Mouse (Mus musculus) urinary bladder, postnatal 4 days (tissue): ENCODE results near the gene Aplf.

Experiments
- DNase-seq, 2 experiments: peaks; one replicate each; pipeline ENCODE4 v3.0.0; 2021 to 2022; ENCODE audit warnings: low spot score in 2 of 2

Gene Aplf

GRCm38 (mm10) chr6:87671771-87672517 is at the start of gene Aplf:
Gene Aplf (minus strand): TSS chr6:87672193.
- DNase-seq: peak; percentile 84 to 85

- DNase-seq: no peak
Observed at GRCm38 (mm10) chr6:87714091-87714490, 42.1 kb upstream of the Aplf start.

GRCm38 (mm10) chr6:87712311-87712710 is 40.3 kb upstream of the Aplf start:
- no peak for DNase-seq

GRCm38 (mm10) chr6:87706246-87706645 is 34.3 kb upstream of the Aplf start:
- no peak for DNase-seq

GRCm38 (mm10) chr6:87696544-87696943 is 24.6 kb upstream of the Aplf start:
- DNase-seq: no peak

- DNase-seq: no peak
Observed at GRCm38 (mm10) chr6:87695947-87696346, 24.0 kb upstream of the Aplf start.

- DNase-seq: no peak
Observed at GRCm38 (mm10) chr6:87680418-87680817, 8.4 kb upstream of the Aplf start.

- DNase-seq: no peak
Observed at GRCm38 (mm10) chr6:87672661-87673060, 668 bp upstream of the Aplf start.

- no peak for DNase-seq
Observed at GRCm38 (mm10) chr6:87671353-87671752, 640 bp downstream of the Aplf start.

GRCm38 (mm10) chr6:87669894-87670588 is 2.0 kb downstream of the Aplf start:
- no peak for DNase-seq

GRCm38 (mm10) chr6:87668733-87669132 is 3.3 kb downstream of the Aplf start:
- no peak for DNase-seq

GRCm38 (mm10) chr6:87667804-87668203 is 4.2 kb downstream of the Aplf start:
- no peak for DNase-seq

- no peak for DNase-seq
Observed at GRCm38 (mm10) chr6:87663445-87663844, 8.5 kb downstream of the Aplf start.

GRCm38 (mm10) chr6:87662197-87662596 is 9.8 kb downstream of the Aplf start:
- DNase-seq: no peak

- no peak for DNase-seq
Observed at GRCm38 (mm10) chr6:87661707-87662106, 10.3 kb downstream of the Aplf start.

GRCm38 (mm10) chr6:87658816-87659215 is 13.2 kb downstream of the Aplf start:
- no peak for DNase-seq

- DNase-seq: no peak
Observed at GRCm38 (mm10) chr6:87653904-87654638, 17.9 kb downstream of the Aplf start.

GRCm38 (mm10) chr6:87653478-87653877 is 18.5 kb downstream of the Aplf start:
- no peak for DNase-seq

- DNase-seq: no peak
Observed at GRCm38 (mm10) chr6:87652670-87653069, 19.3 kb downstream of the Aplf start.

GRCm38 (mm10) chr6:87651787-87652186 is 20.2 kb downstream of the Aplf start:
- DNase-seq: no peak

GRCm38 (mm10) chr6:87638134-87638660 is 33.8 kb downstream of the Aplf start:
- no peak for DNase-seq

- no peak for DNase-seq
Observed at GRCm38 (mm10) chr6:87632176-87632575, 39.8 kb downstream of the Aplf start.
